Comparison of ENCODE assay signal across 21 mouse cellular contexts in genomic region chr11:64115822-64116221, GRCm38 (mm10). TPM values are rescaled to one million over a fixed set of nuclear protein-coding genes. Genes with fewer than 3 reads are reported as not detected.
DNase-seq lines count a peak whose midpoint lies in the region; ATAC-seq and TF ChIP-seq lines count a peak whose summit lies in the region.
"Had no signal": no experiment of that assay in that cellular context is flagged by ENCODE, and none has a peak within 500 bp of the region (broad histone marks: within the 10 kb centered on the region; RNA-seq: fewer than 3 reads in every experiment).

No protein-coding gene starts in this region.

- peak overlapping the region; percentile 22 for H3K4me2 ChIP-seq in CH12.LX (ENCODE audit: insufficient read depth, low read depth, poor library complexity, severe bottlenecking)
- H3K4me2 ChIP-seq in lung, postnatal 0 days (replicated peaks; ENCODE audit: low read depth, low read length), result no peak overlapping the region
- H3K4me2 ChIP-seq: embryonic facial prominence, embryonic 12.5 days; forebrain, embryonic 13.5 days; forebrain, embryonic 15.5 days had no signal

- H3K4me1 ChIP-seq in CH12.LX (ENCODE audit: control insufficient read depth in 1 of 2, insufficient read depth in 2 of 2), result peaks cover 12 to 23% of the 10 kb centered on the region in 2 experiments
- H3K4me1 ChIP-seq in lung, postnatal 0 days (ENCODE audit: insufficient read depth, low read depth, low read length), result no peaks in the 10 kb centered on the region
- H3K4me1 ChIP-seq: embryonic facial prominence, embryonic 10.5 days; embryonic facial prominence, embryonic 12.5 days; forebrain, embryonic 13.5 days; forebrain, embryonic 15.5 days had no signal

- peak; percentile 89 for DNase-seq in CH12.LX (ENCODE audit: extremely low read depth)
- DNase-seq in lung, postnatal 0 days (ENCODE audit: low spot score), result no peak
- no peak for DNase-seq in thymus, postnatal 36 days
- DNase-seq in retina, postnatal 1 day, result no peak
- DNase-seq: adrenal gland, adult 2 months; adrenal gland, postnatal 10 days; adrenal gland, postnatal 25 days; cerebellum, adult 11 months; cerebellum, adult 18-20 months; cerebellum, adult 8-10 months; cerebellum, adult 9-11 months; cerebellum, postnatal 14 days; cerebellum, postnatal 36 days; forebrain, postnatal 0 days had no signal

- no peak for TF ChIP-seq CTCF in CH12.LX (conservative IDR thresholded peaks at IDR 0.05 in 1 of 2, IDR thresholded peaks at IDR 0.05 in 1 of 2; ENCODE audit: low read depth in 2 of 2, low read length in 2 of 2)
- TF ChIP-seq CTCF in lung, postnatal 0 days (IDR thresholded peaks at IDR 0.05), result no peak

- 0 out of 2 replicates have a peak, but pooled peaks have one; percentile 22 for ATAC-seq in common myeloid progenitor, adult 5-6 weeks (replicated peaks; ENCODE audit: low read depth, poor library complexity, severe bottlenecking)
- ATAC-seq in megakaryocyte progenitor cell, adult 5-6 weeks (replicated peaks; ENCODE audit: poor library complexity), result 0 out of 2 replicates have a peak, but pooled peaks have one; percentile 6
- ATAC-seq in lung, postnatal 0 days, result no peak
- ATAC-seq: CD4-positive, CD25-positive, alpha-beta regulatory T cell, adult 4 months; forebrain, embryonic 13.5 days; forebrain, embryonic 15.5 days; forebrain, postnatal 0 days had no signal

- dilution Hi-C loops in CH12.LX (cut with MboI; ENCODE audit: extremely low pct_ligation_motif_present, extremely low pct_unique_long_range_greater_than_20kb, low sequenced_read_pairs), result no loop called here

- 0 out of 2 replicates have a peak overlapping the region, but pooled peaks have one; percentile 28 for H3K9ac ChIP-seq in CH12.LX (ENCODE audit: insufficient read depth, low read depth)
- H3K9ac ChIP-seq in lung, postnatal 0 days (replicated peaks; ENCODE audit: low read depth), result no peak overlapping the region
- H3K9ac ChIP-seq: embryonic facial prominence, embryonic 12.5 days; forebrain, embryonic 13.5 days; forebrain, embryonic 15.5 days; forebrain, postnatal 0 days had no signal

- no peaks in the 10 kb centered on the region for H3K79me2 ChIP-seq in CH12.LX (replicated peaks; ENCODE audit: control insufficient read depth, extremely low read depth, insufficient read depth, poor library complexity, severe bottlenecking)

- WGBS in lung, postnatal 0 days, result 78% methylated on average over 2 of the region's 2 CpGs

- H3K27ac ChIP-seq in CH12.LX (ENCODE audit: insufficient read depth, low read depth), result no peak overlapping the region
- H3K27ac ChIP-seq in lung, postnatal 0 days (ENCODE audit: low read length), result no peak overlapping the region
- H3K27ac ChIP-seq: embryonic facial prominence, embryonic 10.5 days; embryonic facial prominence, embryonic 12.5 days; forebrain, embryonic 13.5 days; forebrain, embryonic 15.5 days had no signal

- in situ Hi-C loops in CH12.LX (cut with MboI; ENCODE audit: low pct_ligation_motif_present, low pct_unique_long_range_greater_than_20kb, low sequenced_read_pairs), result no loop called here

- H3K9me3 ChIP-seq in CH12.LX (replicated peaks; ENCODE audit: low read length), result no peaks in the 10 kb centered on the region
- H3K9me3 ChIP-seq in lung, postnatal 0 days (ENCODE audit: low read length), result no peaks in the 10 kb centered on the region
- H3K9me3 ChIP-seq: embryonic facial prominence, embryonic 10.5 days; embryonic facial prominence, embryonic 12.5 days; forebrain, embryonic 13.5 days; forebrain, embryonic 15.5 days had no signal

- H3K27me3 ChIP-seq in CH12.LX (replicated peaks), result no peaks in the 10 kb centered on the region
- 0 out of 2 replicates have a peak, but pooled peaks cover 2% of the 10 kb centered on the region for H3K27me3 ChIP-seq in lung, postnatal 0 days (replicated peaks; ENCODE audit: insufficient read depth, low read length)
- H3K27me3 ChIP-seq: embryonic facial prominence, embryonic 12.5 days; forebrain, embryonic 13.5 days; forebrain, embryonic 15.5 days had no signal

- no peak overlapping the region for H3K4me3 ChIP-seq in CH12.LX (replicated peaks in 1 of 3; ENCODE audit: low read depth in 2 of 3, low read length in 2 of 3, poor library complexity in 1 of 3)
- H3K4me3 ChIP-seq in lung, postnatal 0 days (ENCODE audit: low read depth, low read length), result no peak overlapping the region
- H3K4me3 ChIP-seq: embryonic facial prominence, embryonic 10.5 days; embryonic facial prominence, embryonic 12.5 days; forebrain, embryonic 13.5 days; forebrain, embryonic 15.5 days had no signal

- TF ChIP-seq POLR2A in CH12.LX (IDR thresholded peaks at IDR 0.05; ENCODE audit: low read depth, low read length), result no peak

- TF ChIP-seq EP300 in CH12.LX (IDR thresholded peaks at IDR 0.05; ENCODE audit: low read length), result peak; percentile 100
- TF ChIP-seq EP300 in lung, postnatal 0 days (IDR thresholded peaks at IDR 0.05), result no peak

- TF ChIP-seq RAD21 in CH12.LX (IDR thresholded peaks at IDR 0.05; ENCODE audit: low read depth, low read length), result peak; percentile 17

- no peaks in the 10 kb centered on the region for H3K36me3 ChIP-seq in CH12.LX (replicated peaks in 1 of 2; ENCODE audit: control insufficient read depth in 1 of 2, insufficient read depth in 1 of 2, low read length in 1 of 2)
- no peaks in the 10 kb centered on the region for H3K36me3 ChIP-seq in lung, postnatal 0 days (ENCODE audit: insufficient read depth, low read length)
- H3K36me3 ChIP-seq: embryonic facial prominence, embryonic 10.5 days; embryonic facial prominence, embryonic 12.5 days; forebrain, embryonic 15.5 days had no signal

TF ChIP-seq in CH12.LX, 34 proteins besides CTCF, POLR2A, EP300 and RAD21:
- TF ChIP-seq ZMIZ1 (IDR thresholded peaks at IDR 0.05; ENCODE audit: low read depth, low read length) (no peak), ELF1 (IDR thresholded peaks at IDR 0.05; ENCODE audit: low read depth, low read length) (no peak), POLR2AphosphoS2 (IDR thresholded peaks at IDR 0.05; ENCODE audit: low read depth, low read length) (no peak), SMC3 (IDR thresholded peaks at IDR 0.05; ENCODE audit: low read depth, low read length) (peak; percentile 22; the same call in 1 of the 2 replicates), ZC3H11A (IDR thresholded peaks at IDR 0.05; ENCODE audit: low read depth, low read length) (no peak), GABPA (IDR thresholded peaks at IDR 0.05; ENCODE audit: insufficient replicate concordance, low read depth, low read length) (no peak), CHD1 (IDR thresholded peaks at IDR 0.05; ENCODE audit: low read depth, low read length) (no peak), MAZ (IDR thresholded peaks at IDR 0.05; ENCODE audit: low read depth, low read length) (peak; percentile 74; the same call in 1 of the 2 replicates), MAX (IDR thresholded peaks at IDR 0.05; ENCODE audit: low read length) (no peak), HCFC1 (IDR thresholded peaks at IDR 0.05; ENCODE audit: low read depth, low read length) (no peak), ZKSCAN1 (IDR thresholded peaks at IDR 0.05; ENCODE audit: borderline replicate concordance, low read depth, low read length) (no peak), JUN (IDR thresholded peaks at IDR 0.05; ENCODE audit: insufficient read depth, low read depth, low read length) (peak; percentile 97), SIN3A (IDR thresholded peaks at IDR 0.05; ENCODE audit: low read length) (peak; percentile 59; the same call in 1 of the 2 replicates), NRF1 (IDR thresholded peaks at IDR 0.05; ENCODE audit: low read depth, low read length) (no peak), USF2 (conservative IDR thresholded peaks at IDR 0.05; ENCODE audit: low read depth, low read length) (no peak), KAT2A (IDR thresholded peaks at IDR 0.05; ENCODE audit: insufficient replicate concordance, low read length) (no peak), MYC (IDR thresholded peaks at IDR 0.05; ENCODE audit: low read depth, low read length) (0 out of 2 replicates have a peak, but pooled peaks have one; percentile 57), JUND (conservative IDR thresholded peaks at IDR 0.05; ENCODE audit: low read depth, low read length) (peak; percentile 98), RCOR1 (conservative IDR thresholded peaks at IDR 0.05; ENCODE audit: low read depth, low read length) (peak; percentile 98), E2F4 (IDR thresholded peaks at IDR 0.05; ENCODE audit: insufficient replicate concordance, low read depth, low read length) (no peak), BHLHE40 (IDR thresholded peaks at IDR 0.05; ENCODE audit: low read depth, low read length) (peak; percentile 73), MEF2A (IDR thresholded peaks at IDR 0.05; ENCODE audit: borderline replicate concordance, low read depth, low read length) (peak; percentile 92), MAFK (IDR thresholded peaks at IDR 0.05; ENCODE audit: insufficient replicate concordance, low read length) (peak; percentile 89), ETS1 (conservative IDR thresholded peaks at IDR 0.05; ENCODE audit: low read depth, low read length) (peak; percentile 73; the same call in 1 of the 2 replicates), USF1 (IDR thresholded peaks at IDR 0.05; ENCODE audit: low read depth, low read length) (no peak), MXI1 (IDR thresholded peaks at IDR 0.05; ENCODE audit: low read depth, low read length) (no peak), TCF12 (IDR thresholded peaks at IDR 0.05; ENCODE audit: low read depth, low read length) (peak; percentile 79), CHD2 (IDR thresholded peaks at IDR 0.05; ENCODE audit: low read length) (peak; percentile 83), IRF4 (IDR thresholded peaks at IDR 0.05; ENCODE audit: low read depth, low read length) (peak; percentile 99)

RNA-seq across cellular contexts. Expression of gene Cox10, which starts 36.6 kb away (rescaled TPM):
- total RNA-seq in CH12.LX (2012; rRNA removed), result 35.2 and 37.5 TPM in 2 replicates
- 19.6 and 23.4 TPM in 2 replicates for total RNA-seq in CH12.LX (2014; rRNA removed)
- 53.0 and 60.3 TPM in 2 replicates for polyA plus RNA-seq in CH12.LX (2012; ENCODE audit: insufficient read length, low read depth)
- total RNA-seq in common myeloid progenitor, adult 5-6 weeks (2017), result 16.7 and 28.6 TPM in 2 replicates
- 15.5 and 16.2 TPM in 2 replicates for total RNA-seq in megakaryocyte progenitor cell, adult 5-6 weeks (2015)
- total RNA-seq in megakaryocyte progenitor cell, adult 5-6 weeks (2017), result 28.8 and 30.0 TPM in 2 replicates
- 11.4 and 13.1 TPM in 2 replicates for polyA plus RNA-seq in lung, postnatal 0 days (2015; fragmentation: Nextera tagmentation; extraction: Ambion mirVana)
